Mouse (Mus musculus) megakaryocyte, adult 5-6 weeks (primary cell): ENCODE results near the gene Tnnc2. TPM values are rescaled to one million over a fixed set of nuclear protein-coding genes. Genes with fewer than 3 reads are reported as not detected.
A peak's percentile ranks its signal among the peaks of the same experiment; 100 is the strongest.

Experiments
- ATAC-seq: 2 replicates; pipeline ENCODE4 v1.8.0; 2016; ENCODE audit warnings: mild to moderate bottlenecking, inconsistent platforms; ENCODE audit not compliant: poor library complexity, severe bottlenecking
- total RNA-seq, 2 experiments: library from RNA; stranded (forward) in 1 of 2; stranded (reverse) in 1 of 2; fragments of 153-499, 151-499 nt in 1 of 2; fragments of 221-1000, 200-1000 nt in 1 of 2; gene quantifications; 2 replicates each; pipeline versions ENCODE4 v1.2.3 to v1.2.4; 2015 to 2017

Gene Tnnc2
- total RNA-seq (2015): not detected in 2 replicates
- total RNA-seq (2017): not detected in 2 replicates

GRCm38 (mm10) chr2:164779481-164780086 is at the start of gene Tnnc2:
Gene Tnnc2 (minus strand): TSS chr2:164779967.
- ATAC-seq: no peak

GRCm38 (mm10) chr2:164829090-164829489 is 49.3 kb upstream of the Tnnc2 start:
- ATAC-seq: no peak

- no peak for ATAC-seq
Observed at GRCm38 (mm10) chr2:164828437-164828836, 48.7 kb upstream of the Tnnc2 start, which contains the start of gene Spata25. Gene Spata25 (minus strand): TSS chr2:164828537.

- no peak for ATAC-seq
Observed at GRCm38 (mm10) chr2:164827146-164827850, 47.5 kb upstream of the Tnnc2 start.

- ATAC-seq: no peak
Observed at GRCm38 (mm10) chr2:164825521-164825920, 45.8 kb upstream of the Tnnc2 start.

GRCm38 (mm10) chr2:164823969-164824368 is 44.2 kb upstream of the Tnnc2 start:
- ATAC-seq: no peak

- ATAC-seq: peak; percentile 22
Observed at GRCm38 (mm10) chr2:164823181-164823585, 43.4 kb upstream of the Tnnc2 start.

GRCm38 (mm10) chr2:164822636-164823165 is 42.9 kb upstream of the Tnnc2 start, which contains the start of gene Zswim1:
Gene Zswim1 (plus strand): TSS chr2:164822686.
- peak; percentile 99 for ATAC-seq

- no peak for ATAC-seq
Observed at GRCm38 (mm10) chr2:164821060-164821459, 41.3 kb upstream of the Tnnc2 start.

GRCm38 (mm10) chr2:164817703-164818102 is 37.9 kb upstream of the Tnnc2 start:
- ATAC-seq: no peak

- no peak for ATAC-seq
Observed at GRCm38 (mm10) chr2:164817206-164817605, 37.4 kb upstream of the Tnnc2 start.

- peak; percentile 41 for ATAC-seq
Observed at GRCm38 (mm10) chr2:164815821-164816220, 36.1 kb upstream of the Tnnc2 start.

GRCm38 (mm10) chr2:164815348-164815747 is 35.6 kb upstream of the Tnnc2 start:
- peak; percentile 91 for ATAC-seq

GRCm38 (mm10) chr2:164813557-164813956 is 33.8 kb upstream of the Tnnc2 start:
- no peak for ATAC-seq

- ATAC-seq: no peak
Observed at GRCm38 (mm10) chr2:164806614-164807013, 26.8 kb upstream of the Tnnc2 start.

GRCm38 (mm10) chr2:164805332-164805718 is 25.6 kb upstream of the Tnnc2 start:
- peak; percentile 47 for ATAC-seq

GRCm38 (mm10) chr2:164804533-164805331 is 25.0 kb upstream of the Tnnc2 start, which contains the start of the genes Acot8 and Zswim3:
Gene Acot8 (minus strand): TSS chr2:164804882.
Gene Zswim3 (plus strand): TSS chr2:164805098.
- peak; percentile 92 for ATAC-seq

GRCm38 (mm10) chr2:164803921-164804313 is 24.1 kb upstream of the Tnnc2 start:
- no peak for ATAC-seq

GRCm38 (mm10) chr2:164803201-164803920 is 23.6 kb upstream of the Tnnc2 start:
- ATAC-seq: no peak

GRCm38 (mm10) chr2:164800252-164801004 is 20.7 kb upstream of the Tnnc2 start:
- ATAC-seq: no peak
